Mouse (Mus musculus): Measurements from ENCODE around the gene Rbm25. TPM values are rescaled to one million over a fixed set of nuclear protein-coding genes. Genes with fewer than 3 reads are reported as not detected.

Gene Rbm25
- total RNA-seq, 4 experiments from 2014 or later = 113 to 124 (median 120) TPM

DNA sequence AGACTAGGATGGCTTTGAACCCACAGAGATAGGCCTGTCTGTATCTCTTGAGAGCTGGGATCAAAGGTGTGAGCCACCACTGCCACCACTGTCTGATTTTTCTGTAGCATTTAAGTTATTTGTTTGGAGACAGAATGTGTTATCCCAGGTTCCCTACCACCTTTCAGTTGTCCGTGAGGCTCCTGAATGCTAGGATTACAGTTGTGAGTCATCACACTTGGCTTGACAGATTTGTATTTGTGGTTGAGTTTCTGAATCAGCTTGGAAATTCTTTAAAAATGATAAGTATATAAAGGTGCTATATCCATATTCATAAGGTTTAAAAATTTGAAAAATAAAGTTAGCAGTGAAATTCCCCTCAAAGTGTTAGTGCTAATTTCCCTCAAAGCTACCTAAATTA, 12.1 kb downstream of the Rbm25 start:
- DNase-seq (ENCODE audit: low spot score in 2 of 2) = no peak

DNA sequence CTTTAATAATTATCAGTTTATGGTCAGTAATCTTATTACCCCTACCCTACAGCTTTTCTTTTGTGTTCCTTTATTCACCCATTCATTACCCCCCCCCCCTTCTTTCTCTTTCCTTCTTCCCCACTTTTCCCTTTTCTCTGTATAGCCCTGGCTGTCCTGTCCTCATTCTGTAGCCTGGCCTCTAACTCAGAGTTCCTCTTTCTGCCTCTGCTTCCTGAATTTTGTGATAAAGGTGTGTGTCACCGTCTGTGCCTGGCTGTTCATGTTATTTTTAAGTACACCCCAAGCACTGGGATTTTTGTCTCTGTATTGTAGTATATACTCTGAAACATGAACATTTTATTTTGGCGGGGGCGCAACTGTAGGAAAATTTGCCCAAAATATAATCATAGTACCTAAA, 19.3 kb downstream of the Rbm25 start:
- DNase-seq (ENCODE audit: low spot score in 2 of 2) = no peak

DNA sequence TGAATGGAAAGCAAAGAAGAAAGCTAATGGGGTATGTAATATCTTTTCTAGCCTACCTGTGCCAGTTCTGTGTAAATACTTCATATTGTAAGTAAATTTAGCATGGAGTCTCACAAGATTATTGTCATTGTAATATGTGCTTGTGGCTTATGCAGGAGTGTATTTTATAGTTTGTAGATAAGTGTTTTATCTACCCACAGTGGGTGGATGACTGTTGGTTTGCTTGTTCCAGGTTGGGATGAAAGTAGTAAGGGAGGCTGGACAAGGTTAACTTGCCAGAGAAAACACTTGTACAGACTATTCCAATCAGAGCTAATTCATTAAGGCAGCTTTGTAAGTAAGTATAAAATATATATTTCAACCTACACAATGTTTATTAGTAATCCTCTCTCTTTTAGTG, 20.4 kb downstream of the Rbm25 start:
- DNase-seq (ENCODE audit: low spot score in 2 of 2) = no peak

DNA sequence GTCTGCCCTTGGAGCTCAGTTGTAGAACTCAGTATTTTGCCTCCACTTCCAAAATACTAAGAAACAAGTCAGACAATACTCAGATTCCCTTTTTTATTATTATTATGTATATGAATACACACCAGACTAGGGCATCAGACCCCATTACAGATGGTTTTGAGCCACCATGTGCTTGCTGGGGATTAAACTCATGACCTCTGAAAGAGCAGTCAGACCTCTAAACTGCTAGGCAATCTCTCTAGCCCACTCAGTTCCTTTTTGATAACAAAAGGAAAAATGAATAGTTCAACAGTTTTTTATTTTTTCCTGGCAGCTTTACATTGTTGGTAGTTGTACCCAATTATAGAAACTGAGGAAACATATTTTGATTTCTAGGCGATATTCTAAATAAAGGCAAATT, 54.4 kb downstream of the Rbm25 start:
- no peak for DNase-seq (ENCODE audit: low spot score in 2 of 2)

DNA sequence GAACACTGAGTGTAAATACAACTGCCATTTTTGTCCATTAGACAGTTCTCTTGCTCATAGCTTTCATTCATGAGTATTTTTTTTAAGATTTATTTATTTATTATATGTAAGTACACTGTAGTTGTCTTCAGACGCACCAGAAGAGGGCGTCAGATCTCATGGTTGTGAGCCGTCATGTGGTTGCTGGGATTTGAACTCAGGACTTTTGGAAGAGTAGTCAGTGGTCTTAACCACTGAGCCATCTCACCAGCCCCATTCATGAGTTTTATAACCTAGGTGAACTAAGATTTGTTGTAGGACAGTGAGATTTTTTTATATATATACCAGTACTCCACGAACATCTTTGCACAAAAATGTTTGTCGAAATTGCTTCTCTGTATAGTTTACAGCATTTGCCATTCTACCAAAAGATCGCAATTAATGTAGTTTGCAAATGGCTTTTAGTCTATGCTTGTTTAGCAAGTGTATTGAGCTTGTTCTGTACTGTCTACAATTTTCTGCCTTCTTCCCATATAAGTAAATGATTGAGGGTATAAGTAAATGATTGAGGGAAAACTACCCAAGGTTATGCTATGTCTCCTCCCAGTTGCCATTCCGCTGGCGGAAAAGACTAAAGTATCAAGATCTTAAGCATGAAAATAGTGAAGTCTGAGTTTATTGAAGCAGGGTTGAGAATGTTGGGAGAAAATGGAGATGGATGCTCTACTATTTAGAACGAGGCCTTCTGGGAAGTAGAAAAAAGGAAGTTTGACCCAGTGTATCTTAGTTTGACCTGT, 55.7 kb downstream of the Rbm25 start:
- DNase-seq (ENCODE audit: low spot score in 2 of 2) = no peak

DNA sequence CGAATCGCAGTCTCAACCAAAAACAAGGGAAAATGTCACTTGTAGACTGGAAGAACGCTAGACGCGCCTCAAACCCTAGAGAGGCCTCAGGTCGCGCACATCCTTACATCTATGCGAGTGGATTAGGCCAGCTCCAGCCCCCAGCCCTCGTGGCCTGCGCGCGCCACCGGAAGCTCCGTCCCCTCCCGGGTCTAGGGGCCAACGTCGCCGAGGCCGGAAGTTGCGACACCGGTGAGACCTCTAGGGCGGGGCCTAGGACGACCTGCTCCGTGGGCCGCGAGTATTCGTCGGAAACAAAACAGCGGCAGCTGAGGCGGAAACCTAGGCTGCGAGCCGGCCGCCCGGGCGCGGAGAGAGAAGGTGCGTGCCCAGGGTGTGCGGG, 56.9 kb downstream of the Rbm25 start, which contains the start of gene Psen1:
TSS of gene Psen1 (plus strand) at position 219 of the 382 bp plus-strand sequence.
- DNase-seq (ENCODE audit: low spot score in 2 of 2) = peak; percentile 87 to 88

DNA sequence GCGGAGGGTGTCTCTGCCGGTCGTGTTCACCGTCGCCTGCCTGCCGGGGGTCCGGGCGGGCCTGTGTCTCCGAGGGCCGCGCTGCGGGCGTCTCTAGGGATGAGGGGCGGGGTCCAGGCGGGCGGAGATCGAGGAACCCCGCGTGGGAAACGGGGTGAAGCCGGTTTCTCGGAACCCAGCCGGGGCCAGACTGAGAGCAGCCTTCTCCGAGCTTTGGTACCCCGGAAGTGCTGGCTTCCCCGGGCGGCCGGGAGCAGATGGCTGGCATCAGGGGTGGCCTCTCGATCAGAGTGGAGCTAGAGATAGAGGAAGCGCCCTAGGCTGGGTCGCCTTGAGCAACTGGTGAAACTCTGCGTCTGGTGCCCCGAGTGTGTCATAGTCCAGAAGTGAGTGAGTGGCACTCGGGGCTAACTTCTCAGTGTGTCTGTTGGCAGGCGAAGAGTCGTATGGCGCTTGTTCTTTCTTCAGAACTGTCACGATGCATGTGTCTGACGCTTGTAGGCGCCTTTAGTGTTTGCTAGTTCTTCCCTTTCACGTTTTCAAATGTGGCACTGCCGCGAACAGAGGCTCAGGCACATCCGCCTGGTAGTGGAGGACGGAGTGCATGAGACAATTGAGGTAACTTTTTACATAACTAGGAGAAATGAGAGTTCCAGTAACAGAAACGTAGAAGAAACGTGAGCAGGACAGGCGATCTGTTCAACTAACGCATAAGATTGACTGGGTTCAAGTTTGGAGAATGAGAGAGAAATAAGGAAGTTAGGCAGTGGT, 57.5 kb downstream of the Rbm25 start:
- DNase-seq (ENCODE audit: low spot score in 2 of 2) = peak; percentile 27 to 41

DNA sequence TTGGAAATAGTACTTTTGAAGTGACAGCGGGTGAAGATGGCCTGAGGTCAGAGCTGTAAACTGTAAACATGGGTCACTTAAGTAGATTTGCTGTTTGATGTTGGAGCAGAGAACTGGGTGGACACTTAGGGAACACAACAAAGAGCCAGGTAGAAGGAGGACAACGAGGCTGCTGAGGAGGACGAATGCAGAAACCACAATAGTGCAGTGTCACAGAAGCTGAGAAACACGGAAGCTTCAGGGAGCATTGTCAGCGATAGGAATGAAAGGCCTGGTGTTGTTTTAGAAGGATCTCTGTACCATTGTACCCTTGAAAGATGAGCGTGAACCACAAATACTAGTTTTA, 58.0 kb downstream of the Rbm25 start:
- DNase-seq (ENCODE audit: low spot score in 2 of 2) = no peak

DNA sequence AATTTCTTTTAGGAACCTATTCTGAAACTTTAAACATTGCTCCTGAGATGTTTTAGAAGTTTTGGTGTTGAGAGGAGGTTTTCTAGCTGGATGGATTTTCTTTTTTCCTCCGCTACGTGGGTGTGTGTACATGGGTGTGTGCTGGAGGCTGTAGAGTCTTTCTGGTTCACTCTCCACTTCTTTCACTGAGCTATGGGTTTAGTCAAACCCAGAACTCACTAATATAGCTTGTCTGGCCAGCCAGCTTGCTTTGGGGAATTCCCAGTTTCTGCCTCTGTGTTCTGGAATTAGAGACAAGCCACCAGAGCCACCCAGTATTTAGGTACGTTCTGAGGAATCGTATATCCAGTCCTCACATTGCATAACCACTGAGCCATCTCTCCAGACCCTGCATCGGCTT, 63.0 kb downstream of the Rbm25 start:
- no peak for DNase-seq (ENCODE audit: low spot score in 2 of 2)

DNA sequence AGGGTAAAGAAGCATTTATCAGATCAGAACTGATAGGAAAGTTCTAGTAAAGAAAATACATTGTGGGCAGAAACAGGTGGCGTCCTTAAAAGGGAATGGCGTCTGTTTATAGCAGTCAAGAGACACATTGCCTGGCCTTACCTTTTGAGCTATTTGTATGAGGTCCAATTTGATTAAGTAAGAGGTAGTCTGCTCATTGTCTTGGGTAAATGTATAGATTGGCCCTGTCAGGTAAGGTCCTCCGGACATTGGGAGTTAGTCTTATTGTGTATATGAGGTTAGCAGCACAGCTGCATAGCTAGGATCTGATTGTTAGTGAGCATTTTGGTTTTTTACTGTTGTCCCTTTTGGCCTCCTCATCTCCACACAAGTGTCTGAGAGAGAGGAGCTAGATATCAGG, 63.6 kb downstream of the Rbm25 start:
- no peak for DNase-seq (ENCODE audit: low spot score in 2 of 2)

DNA sequence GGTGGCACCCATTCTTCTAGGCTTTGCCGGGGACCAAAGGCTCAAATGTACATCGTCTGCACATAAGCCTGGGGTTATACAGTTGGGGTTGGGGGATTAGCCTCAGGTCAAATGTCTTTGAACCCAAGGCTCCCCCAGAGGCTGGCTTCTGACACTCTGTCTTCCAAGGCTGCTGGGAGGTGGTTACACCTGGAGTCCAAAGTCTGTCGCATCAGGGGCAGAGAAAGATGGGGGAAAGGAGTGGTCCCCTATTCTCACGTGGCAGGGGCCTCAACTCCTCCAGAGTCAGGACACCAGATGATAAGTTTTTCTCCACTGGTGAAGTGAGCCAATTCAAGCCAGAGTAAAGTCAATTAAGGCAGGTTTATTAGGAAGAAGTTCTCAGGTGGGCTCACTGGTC, 67.6 kb downstream of the Rbm25 start:
- DNase-seq (ENCODE audit: low spot score in 2 of 2) = no peak

DNA sequence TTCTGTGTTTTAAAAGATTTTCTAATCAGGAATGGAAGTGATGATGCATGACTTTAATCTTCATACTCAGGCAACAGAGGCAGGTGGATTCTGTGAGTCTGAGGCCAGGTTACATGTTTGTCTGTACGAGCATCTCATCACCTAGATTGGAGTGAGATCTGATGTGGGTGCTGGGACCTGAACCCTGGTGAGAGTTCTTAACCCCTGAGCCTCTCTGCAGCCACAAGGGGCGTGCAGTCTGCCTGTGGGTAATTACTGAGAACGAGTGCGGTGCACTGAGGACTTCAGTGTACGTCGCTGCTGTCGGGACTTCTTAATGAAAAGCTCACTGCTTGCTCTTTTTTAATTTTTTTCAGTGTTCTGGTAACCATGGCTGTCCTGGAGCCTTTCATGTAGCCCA, 70.6 kb downstream of the Rbm25 start:
- no peak for DNase-seq (ENCODE audit: low spot score in 2 of 2)

DNA sequence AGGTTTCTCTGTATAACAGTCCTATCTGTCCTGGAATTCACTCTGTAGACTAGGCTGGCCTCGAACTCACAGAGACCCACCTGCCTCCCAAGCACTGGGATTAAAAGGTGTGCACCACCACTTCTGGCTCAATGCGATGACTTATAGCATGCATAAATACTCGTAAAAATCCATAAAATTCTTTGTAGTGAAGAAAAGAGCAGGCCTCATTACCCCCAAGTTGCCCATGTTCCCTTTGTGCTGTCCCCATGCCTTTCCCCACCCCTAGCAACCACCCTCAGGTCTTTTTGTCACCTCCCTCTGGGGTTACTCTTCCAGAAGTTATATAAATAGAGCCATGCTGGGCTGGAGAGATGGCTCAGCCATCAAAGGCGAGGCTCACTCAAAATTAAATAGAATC, 71.8 kb downstream of the Rbm25 start:
- DNase-seq (ENCODE audit: low spot score in 2 of 2) = no peak

DNA sequence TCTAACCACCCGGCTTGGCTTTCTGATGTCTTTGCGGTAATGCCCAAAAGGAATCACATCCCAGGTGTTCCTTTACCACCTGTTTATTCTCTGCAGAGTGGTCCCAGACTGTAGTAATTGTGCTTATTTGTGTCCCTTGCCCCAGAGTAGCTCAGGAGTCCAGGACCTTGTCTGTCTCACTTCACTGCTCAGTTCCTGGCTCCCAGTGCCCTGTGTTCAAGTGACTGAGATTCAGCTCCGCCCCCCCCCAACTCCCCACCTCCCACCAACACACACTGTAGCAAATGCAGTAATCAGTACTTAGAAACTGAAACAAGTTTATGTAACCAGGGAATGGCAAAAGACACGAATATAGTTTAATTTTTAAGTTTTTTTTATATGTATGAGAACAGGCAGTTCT, 75.9 kb downstream of the Rbm25 start:
- no peak for DNase-seq (ENCODE audit: low spot score in 2 of 2)

DNA sequence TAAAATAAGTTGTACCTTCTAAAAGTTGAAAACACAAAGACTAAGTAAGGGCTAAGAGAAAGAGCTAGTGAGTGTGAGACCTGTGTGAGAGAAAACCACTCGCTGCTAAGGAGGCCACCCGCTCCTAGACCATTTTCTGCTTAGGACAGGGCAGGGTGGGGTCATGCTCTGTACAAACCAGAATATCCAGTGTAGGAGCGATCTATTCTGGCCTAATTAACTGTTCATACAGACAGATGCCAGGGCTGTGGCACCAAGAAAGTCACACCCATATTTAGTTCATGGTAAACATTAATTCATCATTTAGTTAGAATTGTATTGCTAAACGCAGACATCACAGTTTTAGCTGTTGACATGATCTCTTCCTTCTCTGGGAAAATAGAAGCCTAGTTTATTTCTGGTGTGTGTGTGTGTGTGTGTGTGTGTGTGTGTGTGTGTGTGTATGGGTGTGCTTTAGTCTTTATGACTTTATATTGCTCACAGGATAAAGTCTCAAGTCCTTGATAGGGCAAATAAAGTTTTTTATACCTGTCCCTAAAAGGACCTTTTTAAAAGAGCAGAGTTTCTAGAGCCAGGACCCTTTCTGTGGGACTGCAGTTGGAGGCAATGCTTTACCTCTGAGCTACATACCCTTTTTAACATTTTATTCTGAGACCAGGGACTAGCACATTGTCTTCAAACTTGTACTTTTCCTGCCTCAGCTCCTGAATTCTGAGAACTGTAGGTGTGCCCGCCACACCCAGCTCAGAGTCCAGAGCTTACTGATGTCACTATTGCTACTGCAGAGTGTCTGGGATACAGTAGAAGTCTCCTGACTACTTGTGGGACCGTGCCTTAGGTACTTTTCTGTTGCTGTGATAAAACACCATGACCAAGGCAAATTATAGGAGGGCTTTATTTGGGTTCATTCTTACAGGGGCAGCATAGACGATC, 77.4 kb downstream of the Rbm25 start:
- DNase-seq (ENCODE audit: low spot score in 2 of 2) = no peak

DNA sequence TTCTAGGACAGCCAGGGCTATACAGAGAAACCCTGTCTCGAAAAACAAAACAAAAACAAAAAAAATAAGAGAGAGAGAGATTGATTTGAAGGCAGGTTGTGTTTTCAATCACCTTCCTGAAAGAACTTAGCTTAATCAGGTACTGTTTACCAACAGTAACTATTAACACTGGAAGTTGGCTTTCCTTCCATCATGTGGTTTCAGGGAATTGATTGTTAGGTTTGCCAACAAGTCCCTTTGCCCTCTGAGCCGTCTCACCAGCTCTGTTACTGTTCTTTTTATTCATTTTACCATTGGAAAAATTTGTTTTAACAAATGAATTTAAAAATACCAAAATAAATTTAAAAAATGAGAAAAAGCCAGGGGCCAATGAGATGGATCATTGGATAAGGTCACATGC, 78.9 kb downstream of the Rbm25 start:
- DNase-seq (ENCODE audit: low spot score in 2 of 2) = no peak

DNA sequence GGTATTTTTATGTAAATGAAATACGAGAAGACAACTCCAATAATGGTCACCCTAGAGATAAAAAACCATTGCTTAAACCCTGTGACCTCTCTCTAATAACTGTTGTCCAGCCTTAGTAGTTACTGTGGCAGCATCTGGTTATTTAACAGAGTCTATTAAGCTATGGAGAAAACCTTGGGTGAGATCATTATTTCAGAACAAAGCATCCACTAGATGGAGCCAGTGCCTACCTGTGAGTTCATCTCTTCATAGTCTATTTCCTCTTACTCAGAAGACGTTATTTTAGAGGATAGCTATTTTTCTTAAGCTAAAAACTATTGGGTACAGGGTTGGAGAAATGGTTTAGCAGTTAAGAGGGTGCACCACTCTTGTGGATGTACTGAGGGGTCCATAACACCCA, 82.7 kb downstream of the Rbm25 start:
- no peak for DNase-seq (ENCODE audit: low spot score in 2 of 2)

DNA sequence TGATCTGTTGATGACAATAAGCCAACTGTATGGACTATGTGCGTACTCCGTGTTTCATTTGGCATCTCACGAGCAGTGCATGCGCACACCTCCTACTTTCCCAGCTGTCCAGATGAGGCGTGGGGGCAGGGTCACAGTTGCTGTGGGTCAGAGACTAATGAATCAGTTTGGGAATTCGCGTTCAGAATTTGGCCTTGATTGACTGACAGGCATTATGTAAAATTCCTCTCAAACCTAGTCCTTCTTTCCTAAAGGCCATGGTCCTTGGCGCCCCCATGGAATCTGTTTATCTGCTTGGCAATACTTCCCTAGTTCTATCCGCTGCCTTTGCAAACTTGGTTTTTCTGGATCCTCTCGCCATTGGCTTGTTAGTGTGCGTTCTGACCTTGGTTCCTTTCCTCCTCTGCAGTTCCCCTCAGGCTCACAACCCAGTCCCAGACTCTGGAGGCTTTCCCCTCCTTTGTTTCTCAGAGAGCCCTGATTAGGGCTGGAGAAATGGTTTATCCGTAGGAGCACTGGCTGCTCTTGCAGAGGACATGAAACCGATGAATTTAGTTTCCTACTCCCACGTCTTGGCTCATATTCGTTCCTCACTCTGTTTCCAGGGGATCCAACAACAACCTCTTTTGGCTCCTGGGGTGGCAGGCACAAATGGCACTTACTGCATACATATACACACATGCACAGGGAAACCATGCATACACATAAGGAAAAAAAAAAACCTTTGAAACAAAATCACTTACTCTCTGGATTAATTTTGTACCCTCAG, 85.6 kb downstream of the Rbm25 start:
- DNase-seq (ENCODE audit: low spot score in 2 of 2) = peak in 1 of 2 experiments; percentile 38

DNA sequence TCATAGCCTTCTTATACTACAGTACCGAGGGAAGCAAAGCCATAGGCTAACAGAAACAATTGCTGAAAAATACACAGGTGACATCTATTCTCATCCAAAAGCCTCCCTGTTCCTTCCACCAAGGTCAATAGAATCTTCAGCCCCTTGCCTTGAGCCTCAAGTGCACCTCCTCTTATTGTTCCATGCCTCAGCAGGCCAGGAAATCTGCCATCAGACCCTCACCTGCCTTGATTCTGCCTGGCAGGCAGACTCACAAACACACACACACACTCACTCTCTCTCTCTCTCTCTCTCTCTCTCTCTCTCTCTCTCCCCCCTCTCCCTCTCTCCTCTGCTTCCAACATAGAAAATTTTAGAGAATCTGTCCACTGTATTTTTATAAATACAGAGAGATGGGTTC, 88.4 kb downstream of the Rbm25 start:
- DNase-seq (ENCODE audit: low spot score in 2 of 2) = no peak

DNA sequence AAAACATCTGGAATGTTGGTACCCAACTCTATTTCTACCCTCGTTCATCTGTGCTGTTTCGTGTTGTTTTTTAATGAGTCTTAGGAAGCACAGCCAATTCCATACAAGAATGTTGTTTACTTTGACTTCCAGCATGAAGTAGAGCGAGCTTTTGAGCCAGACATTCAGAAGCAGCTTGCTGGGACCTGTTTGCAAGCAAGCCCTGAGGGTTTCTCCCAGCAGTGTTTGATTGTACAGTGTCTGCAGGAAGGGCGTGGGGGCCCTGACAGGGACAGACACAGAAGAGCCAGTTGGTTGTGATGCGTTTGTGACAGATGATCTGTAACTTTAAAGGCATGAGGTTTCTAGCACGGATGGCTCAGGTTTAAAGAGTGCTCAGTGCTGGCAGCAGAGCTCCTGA, 90.2 kb downstream of the Rbm25 start:
- DNase-seq (ENCODE audit: low spot score in 2 of 2) = no peak

DNA sequence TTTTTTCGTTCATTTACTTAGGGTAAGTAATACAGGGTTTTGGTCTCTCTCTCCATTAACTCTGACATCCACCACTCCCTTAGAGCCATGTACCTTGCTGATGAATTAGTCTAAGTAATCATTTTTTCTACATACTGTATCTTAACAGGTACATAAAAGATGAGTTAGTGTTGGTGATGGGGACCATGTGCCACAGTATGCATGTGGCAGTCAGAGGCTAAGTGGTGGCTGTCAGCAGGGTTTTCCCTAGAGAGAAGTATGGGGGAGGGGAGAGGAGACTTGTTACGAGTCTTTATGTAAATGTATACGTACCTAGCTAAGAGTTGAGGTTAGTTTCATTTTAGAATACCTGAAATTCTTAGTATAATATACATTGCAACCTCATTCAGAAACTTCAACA, 92.0 kb downstream of the Rbm25 start:
- DNase-seq (ENCODE audit: low spot score in 2 of 2) = no peak

All from left cerebral cortex, adult 8-10 months (tissue).